Mouse (Mus musculus) olfactory bulb, adult 2 months (tissue): ENCODE measurements around the gene Ttc9c.

ENCODE experiments used
- CTCF ChIP-seq: fragments of 200-500 bp; IDR thresholded peaks from 2 replicates; pipeline ENCODE4 v1.5.1; 2012; ENCODE audit warnings: low read depth, mild to moderate bottlenecking, low read length, moderate library complexity; ENCODE audit not compliant: insufficient read depth
- POLR2A ChIP-seq: fragments of 200-500 bp; IDR thresholded peaks from 2 replicates; pipeline ENCODE4 v1.6.1; 2012; ENCODE audit warnings: mild to moderate bottlenecking, low read depth, low read length, moderate library complexity; ENCODE audit not compliant: insufficient read depth

- TF ChIP-seq CTCF (no peak), POLR2A (no peak)
Measured at GRCm38 (mm10) chr19:8817001-8817400, 2.1 kb downstream of the Ttc9c start.
